Mouse (Mus musculus): ENCODE data around the gene Rhbdd3. TPM values are rescaled to one million over a fixed set of nuclear protein-coding genes. Genes with fewer than 3 reads are reported as not detected.

The Rhbdd3 gene
- polyA plus RNA-seq, 1 experiment = 26.4 TPM

- no peak overlapping the region for H3K27ac ChIP-seq (ENCODE audit: insufficient read depth, low read depth, low read length)
- no peaks in the 10 kb centered on the region for H3K27me3 ChIP-seq (replicated peaks; ENCODE audit: control insufficient read depth, insufficient read depth, low read length)
- H3K4me3 ChIP-seq (ENCODE audit: insufficient read depth, low read depth, low read length) = no peak overlapping the region
- no peaks in the 10 kb centered on the region for H3K4me1 ChIP-seq (ENCODE audit: control insufficient read depth, insufficient read depth, low read length)
- WGBS = 86% methylated on average over 4 of the region's 4 CpGs
- no peaks in the 10 kb centered on the region for H3K36me3 ChIP-seq (ENCODE audit: control insufficient read depth, insufficient read depth, low read length)
- TF ChIP-seq CTCF (conservative IDR thresholded peaks at IDR 0.05; ENCODE audit: insufficient read depth, insufficient read length, low read depth, low read length) = no peak
- TF ChIP-seq POLR2A (IDR thresholded peaks at IDR 0.05; ENCODE audit: low read depth, low read length) = no peak
- DNase-seq = no peak
Observed at GRCm38 (mm10) chr11:5130111-5130665, 31.5 kb downstream of the Rhbdd3 start.

DNA sequence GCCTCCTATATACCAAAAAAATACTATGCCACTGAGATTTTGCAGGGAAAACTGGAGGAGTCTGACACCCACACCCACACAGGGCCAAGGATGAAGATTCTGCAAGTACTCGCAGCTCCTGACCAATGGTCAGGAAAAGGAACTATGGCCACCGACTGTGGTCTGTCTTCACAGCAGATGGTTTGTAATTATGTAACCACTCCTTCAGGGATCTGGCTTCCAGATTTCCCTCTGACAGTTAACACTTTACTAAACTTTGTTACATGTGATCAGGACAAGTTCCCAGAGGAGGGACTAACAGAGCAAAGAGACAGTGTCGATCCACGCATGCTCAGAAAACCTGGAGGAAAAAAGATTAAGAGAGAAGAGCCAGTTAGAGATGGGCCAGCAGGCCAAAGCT is 34.0 kb downstream of the Rhbdd3 start:
- Histone ChIP-seq H3K27me3 (replicated peaks; ENCODE audit: control insufficient read depth, insufficient read depth, low read length) (no peaks in the 10 kb centered on the region), H3K4me1 (ENCODE audit: control insufficient read depth, insufficient read depth, low read length) (no peaks in the 10 kb centered on the region), H3K4me3 (ENCODE audit: insufficient read depth, low read depth, low read length) (no peak overlapping the region), H3K36me3 (ENCODE audit: control insufficient read depth, insufficient read depth, low read length) (no peaks in the 10 kb centered on the region), H3K27ac (ENCODE audit: insufficient read depth, low read depth, low read length) (no peak overlapping the region)
- WGBS = 45% methylated on average over 4 of the region's 4 CpGs
- TF ChIP-seq CTCF (conservative IDR thresholded peaks at IDR 0.05; ENCODE audit: insufficient read depth, insufficient read length, low read depth, low read length) = no peak
- no peak for TF ChIP-seq POLR2A (IDR thresholded peaks at IDR 0.05; ENCODE audit: low read depth, low read length)
- DNase-seq = peak; percentile 57

DNA sequence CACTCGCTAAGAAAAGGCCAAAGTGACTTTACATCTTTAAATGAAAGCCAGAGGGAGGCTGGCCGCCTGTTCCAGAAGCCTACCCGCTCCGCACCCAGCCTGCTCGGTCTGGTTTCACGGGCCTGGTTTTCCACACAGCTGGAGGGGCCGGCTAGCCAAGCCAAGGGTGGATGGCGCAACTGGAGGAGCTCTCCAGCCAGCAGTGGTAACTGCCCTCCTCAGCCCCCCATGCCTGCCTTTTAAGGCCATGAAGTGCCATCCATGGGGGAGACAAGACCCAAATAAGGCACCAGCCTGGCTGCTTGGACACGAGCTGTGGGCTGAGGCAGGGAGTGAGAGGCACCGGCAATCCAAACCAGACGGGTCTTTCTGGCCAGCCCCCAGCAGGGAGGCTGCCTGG is 37.2 kb downstream of the Rhbdd3 start:
- no peaks in the 10 kb centered on the region for H3K27me3 ChIP-seq (replicated peaks; ENCODE audit: control insufficient read depth, insufficient read depth, low read length)
- no peaks in the 10 kb centered on the region for H3K36me3 ChIP-seq (ENCODE audit: control insufficient read depth, insufficient read depth, low read length)
- DNase-seq = peak; percentile 60
- TF ChIP-seq CTCF (conservative IDR thresholded peaks at IDR 0.05; ENCODE audit: insufficient read depth, insufficient read length, low read depth, low read length) = no peak
- no peak for TF ChIP-seq POLR2A (IDR thresholded peaks at IDR 0.05; ENCODE audit: low read depth, low read length)
- no peak overlapping the region for H3K4me3 ChIP-seq (ENCODE audit: insufficient read depth, low read depth, low read length)
- H3K27ac ChIP-seq (ENCODE audit: insufficient read depth, low read depth, low read length) = no peak overlapping the region
- WGBS = 71% methylated on average over 11 of the region's 11 CpGs
- H3K4me1 ChIP-seq (ENCODE audit: control insufficient read depth, insufficient read depth, low read length) = no peaks in the 10 kb centered on the region

DNA sequence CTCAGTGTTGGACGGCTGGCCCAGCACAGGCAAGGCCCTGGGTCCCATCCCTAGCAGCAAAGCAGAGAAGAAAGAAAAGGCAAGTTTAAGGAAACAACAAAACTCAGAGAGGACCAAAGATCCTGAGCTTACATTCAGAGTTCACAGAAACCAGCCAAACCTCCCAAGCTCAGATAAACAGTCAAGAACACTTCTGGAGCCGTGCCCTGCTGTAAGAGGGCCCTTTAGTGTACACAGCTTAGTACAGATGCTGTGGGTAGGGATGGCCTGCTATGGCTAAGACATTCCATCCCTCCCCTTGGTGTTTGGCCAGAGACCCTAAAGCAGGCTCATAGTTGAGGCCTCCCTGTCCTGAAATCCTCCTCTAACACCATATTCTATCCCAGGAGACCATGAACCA is 39.9 kb downstream of the Rhbdd3 start:
- TF ChIP-seq CTCF (conservative IDR thresholded peaks at IDR 0.05; ENCODE audit: insufficient read depth, insufficient read length, low read depth, low read length) (no peak), POLR2A (IDR thresholded peaks at IDR 0.05; ENCODE audit: low read depth, low read length) (no peak)
- Histone ChIP-seq H3K4me3 (ENCODE audit: insufficient read depth, low read depth, low read length) (no peak overlapping the region), H3K4me1 (ENCODE audit: control insufficient read depth, insufficient read depth, low read length) (no peaks in the 10 kb centered on the region), H3K36me3 (ENCODE audit: control insufficient read depth, insufficient read depth, low read length) (no peaks in the 10 kb centered on the region), H3K27me3 (replicated peaks; ENCODE audit: control insufficient read depth, insufficient read depth, low read length) (no peaks in the 10 kb centered on the region), H3K27ac (ENCODE audit: insufficient read depth, low read depth, low read length) (no peak overlapping the region)
- 97% methylated on average over 2 of the region's 2 CpGs for WGBS
- DNase-seq = no peak

- no peaks in the 10 kb centered on the region for H3K27me3 ChIP-seq (replicated peaks; ENCODE audit: control insufficient read depth, insufficient read depth, low read length)
- TF ChIP-seq POLR2A (IDR thresholded peaks at IDR 0.05; ENCODE audit: low read depth, low read length) = no peak
- no peak for TF ChIP-seq CTCF (conservative IDR thresholded peaks at IDR 0.05; ENCODE audit: insufficient read depth, insufficient read length, low read depth, low read length)
- DNase-seq = no peak
- WGBS = 85% methylated on average over 9 of the region's 9 CpGs
- no peak overlapping the region for H3K27ac ChIP-seq (ENCODE audit: insufficient read depth, low read depth, low read length)
- no peaks in the 10 kb centered on the region for H3K4me1 ChIP-seq (ENCODE audit: control insufficient read depth, insufficient read depth, low read length)
- no peak overlapping the region for H3K4me3 ChIP-seq (ENCODE audit: insufficient read depth, low read depth, low read length)
- H3K36me3 ChIP-seq (ENCODE audit: control insufficient read depth, insufficient read depth, low read length) = no peaks in the 10 kb centered on the region
Observed at GRCm38 (mm10) chr11:5139372-5139771, 40.6 kb downstream of the Rhbdd3 start.

DNA sequence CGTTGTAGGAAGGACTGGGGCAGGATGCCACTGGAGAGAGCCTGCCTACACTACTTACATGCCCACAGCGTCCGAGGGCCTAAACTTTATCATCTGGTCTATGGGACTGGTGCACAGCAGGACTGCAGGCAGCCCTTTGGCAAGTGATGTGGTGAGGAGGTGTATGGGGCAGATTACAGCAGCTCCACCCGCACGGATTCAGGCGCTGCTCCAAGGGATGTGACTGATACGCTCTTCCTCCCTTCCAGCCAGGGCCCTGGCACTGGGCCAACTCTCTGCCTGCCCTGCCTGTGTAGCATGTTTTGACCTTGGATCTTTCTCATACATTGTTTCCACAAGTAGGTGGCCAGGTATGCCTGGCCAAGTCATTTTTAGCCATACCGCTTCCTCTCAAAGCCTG is 41.9 kb downstream of the Rhbdd3 start:
- H3K36me3 ChIP-seq (ENCODE audit: control insufficient read depth, insufficient read depth, low read length) = no peaks in the 10 kb centered on the region
- TF ChIP-seq POLR2A (IDR thresholded peaks at IDR 0.05; ENCODE audit: low read depth, low read length) (no peak), CTCF (conservative IDR thresholded peaks at IDR 0.05; ENCODE audit: insufficient read depth, insufficient read length, low read depth, low read length) (no peak)
- peak overlapping the region; percentile 44 for H3K27ac ChIP-seq (ENCODE audit: insufficient read depth, low read depth, low read length)
- peak; percentile 84 for DNase-seq
- H3K4me3 ChIP-seq (ENCODE audit: insufficient read depth, low read depth, low read length) = no peak overlapping the region
- H3K27me3 ChIP-seq (replicated peaks; ENCODE audit: control insufficient read depth, insufficient read depth, low read length) = no peaks in the 10 kb centered on the region
- H3K4me1 ChIP-seq (ENCODE audit: control insufficient read depth, insufficient read depth, low read length) = no peaks in the 10 kb centered on the region
- WGBS = 33% methylated on average over 8 of the region's 8 CpGs

DNA sequence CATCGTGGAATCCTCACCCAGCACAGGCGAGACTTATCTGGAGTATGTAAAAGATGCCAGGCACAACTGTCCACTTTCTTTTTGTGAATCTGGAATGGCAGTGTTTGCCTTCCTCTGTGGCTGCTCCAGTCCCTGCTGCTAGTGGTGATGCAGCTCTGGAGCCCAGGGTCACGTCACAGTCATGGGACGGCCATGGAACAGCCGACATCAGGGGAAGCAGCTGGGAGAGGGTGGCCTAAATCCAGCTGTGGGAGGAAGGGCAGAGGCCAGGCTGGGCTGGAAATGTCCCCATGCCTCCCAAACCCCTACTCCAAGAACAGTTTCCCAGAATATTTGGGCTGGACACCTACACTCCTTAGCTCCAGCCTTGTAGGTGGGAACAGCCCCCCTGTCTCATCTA is 42.5 kb downstream of the Rhbdd3 start:
- no peak for TF ChIP-seq POLR2A (IDR thresholded peaks at IDR 0.05; ENCODE audit: low read depth, low read length)
- no peak for TF ChIP-seq CTCF (conservative IDR thresholded peaks at IDR 0.05; ENCODE audit: insufficient read depth, insufficient read length, low read depth, low read length)
- Histone ChIP-seq H3K36me3 (ENCODE audit: control insufficient read depth, insufficient read depth, low read length) (no peaks in the 10 kb centered on the region), H3K4me1 (ENCODE audit: control insufficient read depth, insufficient read depth, low read length) (no peaks in the 10 kb centered on the region), H3K27ac (ENCODE audit: insufficient read depth, low read depth, low read length) (peak overlapping the region; percentile 44), H3K4me3 (ENCODE audit: insufficient read depth, low read depth, low read length) (no peak overlapping the region), H3K27me3 (replicated peaks; ENCODE audit: control insufficient read depth, insufficient read depth, low read length) (no peaks in the 10 kb centered on the region)
- WGBS = 65% methylated on average over 5 of the region's 5 CpGs
- peak; percentile 44 for DNase-seq

Measured in kidney, adult 2 months (tissue).